Mouse (Mus musculus) testis, postnatal 10 days (tissue): Measurements from ENCODE around the gene Plekhh1.

Experiments used
- DNase-seq: peaks from one replicate; pipeline ENCODE4 v3.0.0; 2021; ENCODE audit warnings: low spot score

Plekhh1 gene

DNA sequence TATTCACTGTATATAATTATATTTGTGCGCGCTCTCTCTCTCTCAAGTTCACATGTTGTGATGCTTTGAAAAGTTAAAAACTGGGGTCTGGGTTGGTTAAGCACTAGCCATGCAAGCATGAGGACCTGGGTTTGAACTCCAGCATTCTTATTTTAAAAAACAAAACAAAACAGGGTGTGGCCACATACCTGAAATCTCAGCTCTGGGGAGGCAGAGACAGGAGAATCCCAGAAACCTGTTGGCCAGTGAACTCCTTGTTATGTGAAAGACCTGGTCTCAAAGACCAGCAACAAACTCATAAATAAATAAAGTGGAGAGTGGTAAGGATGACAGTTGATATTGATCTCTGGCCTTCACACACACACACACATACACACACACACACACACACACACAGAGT, 5.4 kb downstream of the Plekhh1 start:
- DNase-seq, result no peak

DNA sequence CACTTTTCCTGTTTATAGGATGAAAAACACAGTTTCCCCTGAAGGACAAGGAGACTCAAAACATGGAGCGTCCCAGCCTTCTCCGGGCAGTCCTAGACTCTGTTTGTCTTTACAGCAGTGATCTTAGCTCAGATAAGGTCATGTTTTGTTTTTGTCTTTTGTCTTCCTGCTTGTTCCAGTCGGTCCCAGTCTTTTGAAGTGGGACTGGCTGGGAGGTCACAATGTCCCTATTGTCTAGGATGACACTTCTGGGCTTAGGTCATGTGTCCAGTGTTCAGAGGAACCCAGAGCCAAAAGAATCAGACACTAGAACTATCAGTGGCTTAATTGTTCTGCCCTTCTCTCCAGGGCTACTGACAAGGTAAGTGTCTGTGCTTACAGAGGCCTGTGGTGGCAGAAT, 6.4 kb downstream of the Plekhh1 start:
- no peak for DNase-seq

DNA sequence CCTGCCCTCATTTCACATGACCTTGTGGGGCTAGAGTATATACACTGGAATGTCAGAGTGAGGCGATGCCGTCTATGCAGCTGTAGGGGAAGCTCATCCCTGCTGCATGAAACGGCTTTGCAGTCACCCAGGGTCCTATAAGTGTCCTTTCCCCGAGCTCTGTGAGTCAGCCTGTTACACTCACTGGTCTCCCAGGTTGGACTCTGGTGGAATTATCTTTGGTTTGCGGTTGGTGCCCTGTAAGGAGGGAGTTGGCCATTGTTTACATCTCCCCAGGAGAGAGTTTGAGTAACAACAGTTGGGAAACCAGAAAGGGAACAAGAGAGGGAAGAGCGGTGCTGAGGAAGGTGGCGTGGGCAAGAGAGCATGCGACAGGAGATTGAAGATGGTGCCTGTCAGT, 10.7 kb downstream of the Plekhh1 start:
- no peak for DNase-seq

DNA sequence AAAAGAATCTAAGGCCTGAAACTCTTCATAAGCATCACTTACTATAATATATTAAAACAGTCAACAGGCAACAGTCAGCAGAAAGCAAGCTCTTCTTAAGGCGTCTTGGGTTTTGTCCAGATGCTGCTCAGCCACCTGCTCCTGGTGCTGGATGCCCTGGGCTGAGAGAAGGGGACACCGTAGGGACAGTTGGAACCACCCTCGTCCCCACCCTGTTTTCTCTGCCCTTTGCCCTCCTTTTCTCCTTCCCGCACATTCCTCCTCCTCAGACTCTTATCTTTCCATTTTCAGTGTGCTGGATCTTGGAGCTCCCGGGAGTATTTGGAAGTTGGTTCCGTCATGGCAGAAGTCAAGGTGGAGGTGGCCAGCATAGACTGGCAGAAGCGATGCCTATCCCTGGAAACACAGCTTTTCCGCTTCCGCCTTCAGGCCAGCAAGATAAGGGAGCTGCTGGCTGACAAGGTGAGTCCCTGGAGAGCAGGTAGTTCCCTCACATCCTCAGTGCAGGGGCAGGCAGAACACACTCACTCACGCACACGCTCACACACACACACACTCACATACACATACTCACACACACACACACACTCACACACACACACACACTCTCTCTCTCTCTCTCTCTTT, 11.4 kb downstream of the Plekhh1 start:
- no peak for DNase-seq

DNA sequence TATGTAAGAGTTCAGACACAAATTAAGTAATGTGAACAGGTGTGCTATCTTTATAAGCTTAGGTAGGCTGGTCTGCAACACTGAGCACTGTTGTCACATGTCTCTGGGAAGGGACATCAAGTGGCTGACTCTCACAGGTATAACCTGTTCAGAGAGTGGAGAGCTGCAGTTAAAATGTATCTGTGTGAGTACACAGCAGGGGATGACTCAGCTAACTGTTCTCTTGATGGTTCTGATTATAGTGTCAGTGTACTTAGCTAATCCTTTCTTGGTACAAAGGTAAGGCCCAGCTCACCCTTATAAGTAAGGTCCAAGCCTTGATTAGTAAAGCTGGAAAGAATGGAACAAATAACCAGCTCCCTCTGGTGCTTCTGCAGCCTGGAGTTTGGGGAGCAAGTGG, 12.5 kb downstream of the Plekhh1 start:
- no peak for DNase-seq

DNA sequence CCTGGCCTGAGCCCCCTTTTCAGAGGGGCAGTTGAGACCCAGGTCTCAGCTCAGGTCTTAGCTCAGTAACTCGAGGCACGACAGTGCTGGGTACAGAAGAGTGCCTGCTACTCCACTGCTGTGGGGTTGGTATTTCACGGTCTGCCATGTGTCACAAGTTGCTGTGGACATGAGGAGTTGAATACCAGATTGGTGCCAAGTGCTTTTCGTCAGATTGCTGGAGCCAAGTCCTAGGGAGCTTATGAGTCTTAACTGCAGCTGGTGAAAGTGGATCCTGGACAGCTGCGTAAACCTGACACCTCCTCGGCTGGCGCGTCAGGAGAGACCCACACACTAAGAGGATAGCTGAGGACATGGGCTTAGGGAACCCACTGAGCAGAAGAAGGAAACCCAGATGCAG, 15.7 kb downstream of the Plekhh1 start:
- no peak for DNase-seq

DNA sequence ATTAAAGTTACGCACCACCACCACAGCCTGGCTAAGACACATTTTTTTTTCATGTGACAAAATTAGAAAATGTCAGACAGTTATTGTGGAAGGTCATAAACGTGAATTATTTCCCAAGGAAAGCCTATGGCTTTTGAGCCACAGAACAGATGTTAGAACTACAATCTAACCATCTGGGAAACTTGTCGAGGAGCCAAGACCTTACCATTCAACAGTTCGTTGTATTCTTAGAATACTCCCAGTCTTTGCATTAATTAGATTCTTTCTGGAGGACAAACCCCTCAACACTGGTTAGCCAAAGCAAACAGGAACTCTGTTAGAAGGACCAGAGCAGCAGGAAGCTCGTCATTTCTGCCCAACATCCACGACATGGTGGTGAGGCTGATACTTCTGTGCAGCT, 17.2 kb downstream of the Plekhh1 start:
- DNase-seq, result no peak

DNA sequence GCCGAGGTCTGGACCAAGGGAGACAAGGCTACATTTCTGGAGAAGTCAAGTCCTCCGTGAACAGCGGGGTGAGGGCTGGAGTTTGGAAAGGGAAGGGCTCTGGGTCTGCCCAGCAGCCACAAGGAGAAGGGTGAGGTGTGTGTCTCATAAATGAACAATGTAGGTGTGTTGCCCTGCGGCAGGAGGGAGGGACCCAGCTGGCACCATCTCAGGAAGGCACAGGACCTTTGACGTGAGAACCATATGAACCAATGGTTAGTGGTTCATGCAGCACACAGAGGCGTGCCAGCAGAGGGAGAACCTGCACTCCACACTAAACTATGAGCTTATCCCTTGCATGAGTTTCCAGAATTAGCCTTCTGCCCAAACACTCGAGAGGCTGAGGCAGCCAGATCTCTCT, 18.2 kb downstream of the Plekhh1 start:
- DNase-seq, result no peak

DNA sequence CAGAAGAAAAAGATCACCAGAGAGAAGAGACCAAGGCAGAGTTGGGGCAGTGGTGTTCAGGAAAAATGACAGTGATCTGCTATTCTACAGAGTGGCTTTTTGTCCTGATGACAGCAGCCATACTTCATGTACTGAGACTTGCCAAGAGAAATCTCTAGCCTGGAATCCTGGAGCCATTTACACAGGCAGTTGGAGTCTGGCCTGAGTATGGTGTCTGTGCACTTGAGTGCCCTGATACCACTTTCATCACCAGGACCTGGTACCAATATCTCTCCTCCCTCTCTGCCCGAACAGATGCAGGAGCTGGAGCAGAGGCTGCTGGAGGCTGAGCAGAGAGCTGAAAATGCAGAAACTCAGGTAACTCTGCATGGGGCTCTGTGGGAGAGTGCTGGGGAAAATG, 19.9 kb downstream of the Plekhh1 start:
- DNase-seq, result no peak

DNA sequence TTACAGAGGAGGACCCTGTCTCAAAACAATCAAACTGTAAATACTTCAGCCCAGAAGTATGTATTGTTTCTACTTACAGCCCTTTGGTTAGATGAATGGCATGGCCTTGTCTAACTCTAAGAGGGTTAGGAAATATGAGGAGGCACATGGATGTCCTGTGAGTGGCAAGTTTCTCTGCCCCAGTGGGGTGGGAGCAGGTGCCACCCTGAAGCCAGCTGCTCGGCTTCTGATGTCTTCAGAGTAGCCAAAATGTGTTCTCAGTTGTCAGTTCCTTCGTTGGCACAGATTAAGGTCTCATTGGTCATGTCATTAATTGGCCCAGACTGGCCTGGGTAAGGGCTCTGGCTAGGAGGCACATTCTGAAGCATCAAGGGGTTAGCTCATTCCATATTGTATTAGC, 20.8 kb downstream of the Plekhh1 start:
- no peak for DNase-seq

DNA sequence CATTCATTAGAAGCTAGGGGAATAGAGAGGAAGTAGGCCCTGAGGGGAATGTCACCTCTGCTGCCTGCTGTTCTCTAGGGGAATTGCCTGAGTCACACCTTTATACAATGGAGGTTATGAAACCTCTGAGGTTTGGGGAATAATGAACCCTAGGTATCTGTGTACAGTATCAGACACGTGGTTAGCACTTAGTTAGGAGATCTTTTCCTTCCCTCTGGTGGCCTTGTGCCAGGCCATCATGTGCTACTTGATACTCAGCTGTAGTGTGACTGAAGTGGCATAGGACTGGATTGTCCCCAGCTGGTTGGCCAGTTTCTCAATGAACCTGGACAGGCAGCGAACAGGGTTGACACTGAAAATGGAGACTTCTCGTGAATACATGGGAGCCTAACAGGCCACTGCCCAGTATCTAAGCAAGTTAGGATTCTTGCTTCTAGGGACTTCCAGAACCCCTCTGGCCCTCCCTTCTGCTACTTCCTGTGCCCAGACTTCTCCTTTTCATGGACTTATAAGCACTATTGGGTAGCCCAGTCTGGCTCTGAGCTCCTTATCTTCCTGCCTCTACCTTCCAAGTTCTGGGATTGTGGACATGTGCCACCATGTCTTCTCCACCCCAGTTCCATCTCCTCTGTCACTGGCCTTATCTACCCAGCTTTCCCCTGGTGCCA, 21.7 kb downstream of the Plekhh1 start:
- no peak for DNase-seq

DNA sequence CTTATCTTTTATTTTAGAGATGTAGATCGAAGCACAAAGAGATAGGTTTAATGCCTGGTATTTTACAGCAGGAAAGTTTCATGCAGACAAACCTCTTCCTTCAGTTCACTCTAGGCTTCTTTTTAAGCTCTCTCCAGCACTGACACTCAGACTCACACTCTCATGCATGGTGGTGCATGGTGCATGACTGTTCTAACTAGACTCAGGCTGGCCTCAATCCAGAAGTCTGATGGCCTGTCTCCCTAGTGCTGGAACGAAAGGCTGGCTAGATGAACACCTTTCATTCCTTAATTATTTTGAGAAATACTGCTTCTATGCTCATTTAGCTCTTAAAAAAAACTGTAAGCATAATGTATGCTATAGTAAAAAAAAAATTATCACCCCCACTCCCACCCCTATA, 23.1 kb downstream of the Plekhh1 start:
- DNase-seq, result no peak

DNA sequence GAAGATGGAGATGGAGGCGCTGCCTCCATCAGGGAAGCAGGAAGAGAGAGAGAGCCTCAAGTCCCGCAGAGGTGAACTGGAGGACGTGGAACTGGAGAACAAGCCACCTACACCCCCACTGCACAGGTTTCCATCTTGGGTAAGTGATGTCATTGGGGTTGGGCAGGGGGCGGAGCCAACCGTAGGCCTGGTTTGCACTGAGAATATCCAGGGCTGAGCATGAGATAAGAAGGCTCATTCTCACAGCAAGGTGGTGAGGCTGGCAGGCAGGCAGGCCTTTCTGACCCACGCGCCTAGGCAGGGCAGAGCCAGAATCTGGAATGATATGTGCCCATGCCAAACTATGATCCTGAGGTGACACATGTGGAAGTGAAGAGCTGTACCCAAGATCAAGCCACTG, 26.3 kb downstream of the Plekhh1 start:
- no peak for DNase-seq

DNA sequence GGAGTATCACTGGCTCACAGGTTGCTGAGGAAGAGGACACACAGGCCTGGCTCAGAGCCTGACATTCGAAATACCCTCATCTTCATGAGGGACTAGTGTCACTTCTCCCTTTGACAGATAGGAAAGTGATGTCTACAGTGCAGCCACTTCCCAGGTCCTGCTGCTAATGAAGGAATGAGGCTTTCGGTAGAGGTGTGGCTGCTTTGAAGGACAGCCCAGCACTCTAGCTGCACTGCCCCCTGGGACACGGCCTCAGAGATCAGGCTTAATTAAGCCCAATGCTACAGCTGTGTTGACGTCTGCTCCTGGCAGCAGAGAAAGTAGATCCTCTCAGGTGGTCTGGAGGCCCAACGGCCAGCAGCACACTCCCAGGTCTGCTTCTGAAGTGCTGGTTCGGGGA, 30.6 kb downstream of the Plekhh1 start:
- DNase-seq, result no peak

DNA sequence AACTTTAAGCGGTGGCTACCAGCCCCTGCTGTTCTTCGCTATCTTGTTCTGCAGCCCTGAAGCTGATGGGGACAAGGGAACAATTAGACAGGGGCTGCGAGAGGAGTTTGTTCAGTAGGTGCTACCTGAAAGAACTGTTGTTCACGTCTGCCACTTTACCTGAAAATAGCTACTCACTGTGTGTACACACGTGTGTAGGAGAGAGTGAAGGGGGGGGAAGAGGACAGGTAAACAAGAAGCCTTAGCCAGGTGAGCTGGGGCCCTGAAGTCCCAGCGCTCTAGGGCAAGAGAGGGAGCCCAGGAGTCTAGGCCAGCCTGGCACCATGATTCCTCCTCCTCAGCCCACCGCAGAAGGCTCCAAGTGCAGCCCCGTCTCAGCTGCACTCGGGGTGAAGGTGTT, 31.2 kb downstream of the Plekhh1 start:
- no peak for DNase-seq

DNA sequence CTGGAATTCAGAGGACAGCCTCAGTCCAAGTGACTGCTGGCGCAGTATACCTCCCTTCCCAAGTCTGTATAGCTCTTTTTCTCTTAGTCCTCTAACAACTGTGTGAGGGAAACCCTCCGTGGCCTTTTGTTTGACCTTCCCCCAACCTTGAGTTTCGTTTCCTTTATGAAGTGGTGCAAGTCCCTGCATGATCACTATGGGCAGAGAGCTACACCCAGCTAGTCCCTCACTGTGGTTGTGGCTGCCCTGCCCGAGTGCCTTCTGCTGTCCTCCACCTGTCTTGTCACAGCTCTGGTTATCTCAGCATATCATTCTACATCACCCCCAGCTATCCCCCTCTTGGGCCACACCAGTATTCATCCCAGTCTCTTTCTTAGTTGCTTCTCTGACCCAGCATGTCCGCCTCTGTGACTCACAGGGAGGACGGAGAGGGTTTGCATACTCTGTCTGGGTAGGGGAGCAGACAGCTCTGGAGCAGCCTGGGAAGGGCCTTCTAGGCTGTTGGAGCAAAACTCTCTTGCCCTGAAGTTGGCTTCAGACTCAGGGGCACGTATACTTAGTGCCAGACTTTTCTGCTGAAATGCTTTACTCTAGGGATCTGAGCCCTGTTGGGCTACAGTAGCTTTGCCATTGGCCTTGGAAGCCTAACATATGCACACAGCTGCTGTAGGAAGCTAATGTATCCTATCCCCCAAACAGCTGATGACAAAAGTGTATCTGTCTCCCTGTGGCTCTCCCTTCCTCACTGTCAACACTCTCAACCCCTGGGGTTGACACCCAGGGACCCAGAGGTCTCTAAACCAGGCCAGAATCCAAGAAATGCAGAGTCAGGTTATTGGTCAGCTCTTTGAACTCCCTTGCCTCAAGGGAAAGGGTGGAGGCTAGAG, 32.0 kb downstream of the Plekhh1 start:
- DNase-seq, result no peak

DNA sequence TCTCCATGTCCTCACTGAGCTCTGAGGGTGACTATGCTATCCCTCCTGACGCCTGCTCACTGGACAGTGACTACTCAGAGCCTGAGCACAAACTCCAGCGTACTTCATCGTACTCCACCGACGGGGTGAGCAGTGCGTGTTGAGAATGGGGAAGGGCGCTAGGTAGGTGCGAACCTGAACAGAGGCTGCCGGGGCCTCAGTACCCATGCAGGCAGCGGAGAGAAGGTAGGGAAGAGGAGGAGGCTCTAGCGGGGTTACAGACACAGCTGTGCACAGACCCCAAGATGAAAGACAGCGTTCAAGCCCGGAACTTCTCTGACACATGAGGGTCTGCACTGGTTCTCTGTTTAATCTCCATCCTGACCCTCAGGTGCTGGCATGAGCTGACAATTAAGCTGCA, 35.5 kb downstream of the Plekhh1 start:
- DNase-seq, result no peak

DNA sequence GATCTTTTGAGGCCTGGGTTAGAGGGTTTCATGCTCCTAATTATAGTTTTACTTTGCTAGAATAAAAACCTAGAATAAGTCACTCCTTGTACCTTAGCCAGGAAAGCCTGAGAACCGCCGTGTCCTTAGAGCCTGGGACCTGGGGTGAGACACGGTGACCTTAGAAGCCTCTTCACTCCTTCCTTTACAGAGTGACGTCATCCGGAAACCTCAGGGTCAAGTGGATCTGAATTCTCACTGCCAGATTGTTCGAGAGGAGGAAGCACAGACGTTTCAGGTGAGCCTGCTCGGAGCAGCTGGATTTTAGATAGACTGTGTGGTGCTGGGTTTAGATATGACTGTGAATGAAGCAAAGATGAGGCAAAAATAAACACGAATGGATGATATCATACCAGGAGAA, 37.5 kb downstream of the Plekhh1 start:
- DNase-seq, result no peak

DNA sequence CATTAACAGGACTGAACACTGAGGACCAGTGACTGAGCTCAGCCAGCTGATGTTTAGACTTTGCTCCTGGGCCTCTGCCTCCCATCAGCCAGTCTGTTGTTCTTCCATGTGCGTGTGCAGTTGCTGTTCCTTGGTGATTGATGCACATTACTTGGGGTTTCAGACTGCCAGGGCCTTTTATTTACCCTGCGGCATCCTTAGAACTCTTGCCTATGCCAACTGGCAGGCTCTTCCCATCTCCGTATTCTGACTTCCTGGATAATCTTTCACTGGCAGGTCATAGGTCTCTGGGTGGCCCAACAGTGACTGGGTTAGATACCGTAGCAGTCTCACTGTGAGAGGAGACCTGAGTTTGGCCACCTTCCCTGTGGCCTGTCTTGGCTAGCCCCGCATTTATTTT, 38.6 kb downstream of the Plekhh1 start:
- DNase-seq, result no peak

DNA sequence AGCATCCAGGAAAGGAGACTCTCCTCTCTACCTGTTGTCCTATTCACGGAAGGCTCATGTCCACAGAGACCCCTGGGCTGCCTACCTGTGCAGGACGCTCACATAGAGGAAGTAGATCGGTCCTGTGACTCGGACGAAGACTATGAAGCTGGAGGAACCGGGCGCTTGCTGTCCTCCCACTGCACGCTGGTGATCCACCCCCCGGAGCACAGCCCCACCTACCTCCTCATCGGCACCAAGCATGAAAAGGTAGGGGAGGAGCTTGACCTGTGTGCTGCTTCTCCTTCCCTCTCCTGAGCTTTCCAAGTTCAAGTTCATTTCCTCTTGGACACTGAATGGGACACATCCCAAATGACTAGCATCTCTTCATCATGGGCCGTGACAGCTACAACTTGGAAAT, 39.3 kb downstream of the Plekhh1 start:
- no peak for DNase-seq

DNA sequence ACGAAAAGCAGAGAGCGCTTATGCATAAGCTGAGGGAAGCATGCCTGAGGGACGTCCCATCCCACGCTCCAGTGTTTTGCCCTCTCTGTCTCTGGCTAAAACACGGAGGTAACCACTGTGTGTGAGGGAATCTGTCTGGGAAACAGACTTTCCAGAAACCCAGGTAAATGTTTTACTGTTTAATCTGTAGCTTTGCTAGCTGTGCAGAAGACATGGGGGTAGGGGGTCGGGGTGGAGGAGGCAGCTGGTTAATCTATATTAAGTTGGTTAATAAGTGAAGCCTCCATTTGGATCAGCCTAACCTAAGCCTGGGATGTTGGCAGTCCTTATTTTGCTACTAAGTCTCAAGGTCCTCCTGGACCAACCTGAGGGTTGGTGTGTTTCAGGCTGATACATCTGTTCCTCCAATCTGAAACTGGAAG, 40.2 kb downstream of the Plekhh1 start:
- no peak for DNase-seq

DNA sequence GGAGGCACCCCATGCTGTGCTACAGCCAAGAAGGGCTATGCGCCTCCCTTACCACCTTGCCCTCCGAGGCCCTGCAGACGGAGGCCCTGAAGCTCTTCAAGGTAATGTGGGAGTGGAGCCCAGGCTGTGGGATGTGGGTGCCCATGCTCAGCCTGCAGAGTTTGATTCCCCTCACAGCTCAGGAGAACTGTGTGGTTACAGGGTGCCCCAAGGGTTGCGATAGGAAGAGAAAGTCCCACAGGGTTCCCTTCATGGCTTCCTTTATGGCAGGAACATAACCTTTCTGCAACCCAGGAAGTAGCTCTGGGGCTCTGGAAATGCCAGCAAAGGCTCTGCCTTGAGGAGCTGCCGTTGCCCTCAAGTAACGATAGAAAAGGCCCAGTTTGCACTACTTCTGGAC, 41.0 kb downstream of the Plekhh1 start:
- DNase-seq, result no peak

DNA sequence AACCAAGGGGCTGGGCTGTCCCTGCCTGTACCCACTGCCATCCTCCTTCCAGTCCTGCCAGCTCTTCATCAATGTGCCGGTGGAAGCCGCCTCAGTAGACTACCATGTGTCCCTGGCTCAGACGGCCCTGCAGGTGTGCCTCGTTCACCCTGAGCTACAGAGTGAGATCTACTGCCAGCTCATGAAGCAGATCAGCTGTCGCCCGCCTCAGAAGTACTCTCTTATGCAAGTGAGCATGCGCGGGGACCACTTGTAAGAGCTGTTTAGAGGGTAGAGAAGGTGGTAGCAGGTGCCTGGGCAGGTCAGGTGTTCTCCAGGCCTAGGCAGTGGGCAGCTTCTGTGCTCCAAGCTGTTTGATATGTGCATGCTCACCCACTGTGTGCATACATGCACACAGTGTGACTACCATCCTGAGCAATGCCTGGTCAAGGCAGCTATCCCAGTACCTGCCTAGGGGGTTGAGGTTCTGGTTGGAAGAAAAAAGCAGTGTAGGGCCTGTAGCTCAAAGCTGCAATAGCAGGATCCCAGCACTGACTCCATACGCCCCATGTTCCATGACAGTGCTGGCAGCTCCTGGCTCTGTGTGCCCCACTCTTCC, 41.9 kb downstream of the Plekhh1 start:
- no peak for DNase-seq
